Mouse (Mus musculus): ENCODE data around the gene Otor. TPM values are rescaled to one million over a fixed set of nuclear protein-coding genes. Genes with fewer than 3 reads are reported as not detected.

Gene Otor
- polyA plus RNA-seq, 1 experiment from 2014 or later: 3.3 TPM

Other genes starting within 250 kb of the Otor start
- gene Kif16b, start 176.9 kb upstream of the Otor start, polyA plus RNA-seq (2016; fragmentation: Nextera tagmentation; extraction: Ambion mirVana): 7.3 and 7.6 TPM in 2 replicates
- gene Snrpb2, start 15.4 kb upstream of the Otor start, polyA plus RNA-seq (2016; fragmentation: Nextera tagmentation; extraction: Ambion mirVana): 101 and 102 TPM in 2 replicates